Mouse (Mus musculus) CH12.LX (cell line): ENCODE measurements around the gene Rasgrf2. TPM values are rescaled to one million over a fixed set of nuclear protein-coding genes. Genes with fewer than 3 reads are reported as not detected.

Source experiments
- DNase-seq: peaks from one replicate; pipeline ENCODE4 v3.0.0-alpha.2; 2013; ENCODE audit errors: extremely low read depth
- H3K27ac ChIP-seq: 2 replicates; pipeline ENCODE4 v1.5.1; 2012; ENCODE audit warnings: low read depth, mild to moderate bottlenecking, control low read depth, moderate library complexity; ENCODE audit not compliant: insufficient read depth
- H3K27me3 ChIP-seq: replicated peaks from 2 replicates; pipeline ENCODE3; 2012; ENCODE audit warnings: inconsistent platforms
- H3K36me3 ChIP-seq, 2 experiments: replicated peaks in 1 of 2; 2 replicates each; pipeline versions ENCODE3 to v1.6.1; 2012; ENCODE audit warnings: inconsistent platforms in 1 of 2, low read length in 1 of 2, mild to moderate bottlenecking in 1 of 2, mixed read lengths in 1 of 2, moderate library complexity in 1 of 2; ENCODE audit not compliant: control insufficient read depth in 1 of 2, insufficient read depth in 1 of 2
- H3K4me1 ChIP-seq, 2 experiments: 2 replicates each; pipeline ENCODE4 v1.6.1; 2012; ENCODE audit warnings: inconsistent platforms in 1 of 2, moderate library complexity in 1 of 2; ENCODE audit not compliant: insufficient read depth in 2 of 2, control insufficient read depth in 1 of 2
- H3K4me2 ChIP-seq: 2 replicates; pipeline ENCODE4 v1.6.1; 2012; ENCODE audit warnings: low read depth, mild to moderate bottlenecking, control low read depth; ENCODE audit not compliant: poor library complexity, insufficient read depth, severe bottlenecking
- H3K4me3 ChIP-seq, 3 experiments: fragments of 150-350 bp in 1 of 3; sonication (generic) in 1 of 3; replicated peaks in 1 of 3; 2 replicates each; pipeline versions ENCODE3 to v1.5.1; 2011 to 2012; ENCODE audit warnings: low read depth in 2 of 3, low read length in 2 of 3, mild to moderate bottlenecking in 2 of 3, moderate library complexity in 2 of 3, control low read depth in 1 of 3, improper control_type of control experiment in 1 of 3, inconsistent platforms in 1 of 3, mixed read lengths in 1 of 3; ENCODE audit not compliant: poor library complexity in 1 of 3
- H3K79me2 ChIP-seq: replicated peaks from 2 replicates; pipeline ENCODE4 v1.6.1; 2012; ENCODE audit warnings: mild to moderate bottlenecking, moderate library complexity; ENCODE audit not compliant: control insufficient read depth, poor library complexity, insufficient read depth, severe bottlenecking; ENCODE audit errors: extremely low read depth
- H3K9ac ChIP-seq: 2 replicates; pipeline ENCODE4 v1.6.1; 2012; ENCODE audit warnings: low read depth, mild to moderate bottlenecking, control low read depth, moderate library complexity; ENCODE audit not compliant: insufficient read depth
- H3K9me3 ChIP-seq: replicated peaks from 2 replicates; pipeline ENCODE3; 2012; ENCODE audit warnings: low read length, inconsistent platforms, mixed read lengths
- BHLHE40 ChIP-seq: IDR thresholded peaks from 2 replicates; pipeline ENCODE4 v1.6.1; 2011; ENCODE audit warnings: mild to moderate bottlenecking, low read depth, low read length, improper control_type of control experiment
- EP300 ChIP-seq: IDR thresholded peaks from 2 replicates; pipeline ENCODE4 v1.6.1; 2011; ENCODE audit warnings: low read length, improper control_type of control experiment
- ETS1 ChIP-seq: conservative IDR thresholded peaks from 2 replicates; pipeline ENCODE4 v1.6.1; 2012; ENCODE audit warnings: low read depth, mild to moderate bottlenecking, inconsistent platforms, low read length, improper control_type of control experiment, moderate library complexity
- GABPA ChIP-seq: IDR thresholded peaks from 2 replicates; pipeline ENCODE4 v1.6.1; 2012; ENCODE audit warnings: low read depth, low read length, improper control_type of control experiment, inconsistent platforms; ENCODE audit not compliant: insufficient replicate concordance
- HCFC1 ChIP-seq: IDR thresholded peaks from 2 replicates; pipeline ENCODE4 v1.6.1; 2012; ENCODE audit warnings: low read depth, mild to moderate bottlenecking, inconsistent platforms, low read length, improper control_type of control experiment
- IRF4 ChIP-seq: IDR thresholded peaks from 2 replicates; pipeline ENCODE4 v1.6.1; 2014; ENCODE audit warnings: low read depth, mild to moderate bottlenecking, inconsistent platforms, low read length, improper control_type of control experiment
- MAZ ChIP-seq: IDR thresholded peaks from 2 replicates; pipeline ENCODE4 v1.6.1; 2012; ENCODE audit warnings: low read depth, mild to moderate bottlenecking, inconsistent platforms, low read length, improper control_type of control experiment, moderate library complexity
- MEF2A ChIP-seq: IDR thresholded peaks from 2 replicates; pipeline ENCODE4 v1.6.1; 2014; ENCODE audit warnings: low read depth, mild to moderate bottlenecking, inconsistent platforms, low read length, improper control_type of control experiment, borderline replicate concordance
- MXI1 ChIP-seq: IDR thresholded peaks from 2 replicates; pipeline ENCODE4 v1.6.1; 2011; ENCODE audit warnings: mild to moderate bottlenecking, low read depth, low read length, improper control_type of control experiment
- MYC ChIP-seq: IDR thresholded peaks from 2 replicates; pipeline ENCODE4 v1.6.1; 2011; ENCODE audit warnings: low read depth, mild to moderate bottlenecking, improper control_type of control experiment, low read length
- NRF1 ChIP-seq: IDR thresholded peaks from 2 replicates; pipeline ENCODE4 v1.6.1; 2014; ENCODE audit warnings: low read depth, mild to moderate bottlenecking, inconsistent platforms, low read length, improper control_type of control experiment, moderate library complexity
- PAX5 ChIP-seq: IDR thresholded peaks from 2 replicates; pipeline ENCODE4 v1.6.1; 2012; ENCODE audit warnings: low read length, inconsistent platforms, mixed read lengths
- POLR2A ChIP-seq: IDR thresholded peaks from 2 replicates; pipeline ENCODE4 v1.6.1; 2011; ENCODE audit warnings: low read depth, mild to moderate bottlenecking, improper control_type of control experiment, low read length
- POLR2AphosphoS2 ChIP-seq: IDR thresholded peaks from 2 replicates; pipeline ENCODE4 v1.6.1; 2011; ENCODE audit warnings: low read depth, low read length, improper control_type of control experiment
- RAD21 ChIP-seq: IDR thresholded peaks from 2 replicates; pipeline ENCODE4 v1.6.1; 2011; ENCODE audit warnings: low read depth, mild to moderate bottlenecking, low read length, improper control_type of control experiment, moderate library complexity
- RCOR1 ChIP-seq: conservative IDR thresholded peaks from 2 replicates; pipeline ENCODE4 v1.6.1; 2012; ENCODE audit warnings: low read depth, mild to moderate bottlenecking, inconsistent platforms, low read length, improper control_type of control experiment
- TBP ChIP-seq: conservative IDR thresholded peaks from 2 replicates; pipeline ENCODE4 v1.6.1; 2011; ENCODE audit warnings: low read depth, low read length, improper control_type of control experiment
- UBTF ChIP-seq: IDR thresholded peaks from 2 replicates; pipeline ENCODE4 v1.6.1; 2012; ENCODE audit warnings: low read depth, mild to moderate bottlenecking, inconsistent platforms, low read length, improper control_type of control experiment, moderate library complexity
- USF2 ChIP-seq: conservative IDR thresholded peaks from 2 replicates; pipeline ENCODE4 v1.6.1; 2011; ENCODE audit warnings: low read depth, low read length, improper control_type of control experiment
- ZC3H11A ChIP-seq: IDR thresholded peaks from 2 replicates; pipeline ENCODE4 v1.6.1; 2012; ENCODE audit warnings: low read depth, mild to moderate bottlenecking, inconsistent platforms, low read length, improper control_type of control experiment
- ZKSCAN1 ChIP-seq: IDR thresholded peaks from 2 replicates; pipeline ENCODE4 v1.6.1; 2012; ENCODE audit warnings: low read depth, inconsistent platforms, low read length, improper control_type of control experiment, borderline replicate concordance
- dilution Hi-C: fragments of 300-500 bp; cut with MboI; formaldehyde crosslinking; loops from 2 replicates; pipeline ENCODE4 v1.14.3; 2020; ENCODE audit warnings: low sequenced_read_pairs; ENCODE audit not compliant: extremely low pct_unique_long_range_greater_than_20kb, extremely low pct_ligation_motif_present
- in situ Hi-C: fragments of 300-500 bp; cut with MboI; formaldehyde crosslinking; loops from 3 replicates; pipeline ENCODE4 v1.14.3; 2019; ENCODE audit warnings: low sequenced_read_pairs, low pct_ligation_motif_present, low pct_unique_long_range_greater_than_20kb, mixed read lengths
- polyA plus RNA-seq: library from polyadenylated mRNA; unstranded; fragments of >175 nt; gene quantifications from 2 replicates; pipeline ENCODE4 v1.2.1, GENCODE M21; 2012; ENCODE audit warnings: low read depth; ENCODE audit not compliant: insufficient read length
- total RNA-seq, 2 experiments: library from RNA; depleted of rRNA; stranded (reverse); fragments of 300-350 nt in 1 of 2; fragments of >200 nt in 1 of 2; gene quantifications; 2 replicates each; pipeline ENCODE4 v1.2.3; 2012 to 2014

Rasgrf2 gene
- total and polyA plus RNA-seq, 3 experiments = 2.6 to 5.0 (median 4.7) TPM

DNA sequence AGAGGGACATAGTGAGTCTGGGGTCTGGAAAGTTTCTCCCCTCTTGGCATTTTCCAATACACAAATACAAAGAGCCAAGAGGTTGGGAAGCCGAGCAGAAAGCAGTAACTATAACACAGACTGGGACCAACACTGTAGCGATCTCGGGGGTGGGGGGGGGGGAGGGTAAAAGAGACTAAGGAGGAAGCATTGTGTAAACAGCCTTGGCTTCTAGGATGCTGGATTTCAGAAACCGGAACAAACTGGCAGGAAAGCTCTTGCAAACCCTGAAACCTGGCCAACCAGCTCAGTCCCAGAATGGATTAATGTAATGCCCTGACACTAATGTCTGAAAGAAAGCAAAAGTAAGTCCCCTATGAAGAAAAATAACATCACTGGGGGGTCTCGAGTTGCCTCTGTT is 11.8 kb downstream of the Rasgrf2 start:
- no peak overlapping the region for H3K4me3 ChIP-seq
- no peak overlapping the region for H3K27ac ChIP-seq
- no peak for DNase-seq
- H3K4me2 ChIP-seq = no peak overlapping the region
- dilution Hi-C loops (no loop called here), in situ Hi-C loops (no loop called here)
- TF ChIP-seq MEF2A (no peak), TBP (no peak), IRF4 (no peak), PAX5 (no peak), HCFC1 (no peak), ZKSCAN1 (no peak), GABPA (no peak), EP300 (no peak), ETS1 (no peak), MAZ (no peak), POLR2A (no peak), UBTF (no peak), USF2 (no peak), RCOR1 (no peak), ZC3H11A (no peak)
- H3K27me3 ChIP-seq = no peaks in the 10 kb centered on the region
- no peaks in the 10 kb centered on the region for H3K36me3 ChIP-seq
- H3K4me1 ChIP-seq = no peaks in the 10 kb centered on the region
- H3K9me3 ChIP-seq = no peaks in the 10 kb centered on the region
- H3K9ac ChIP-seq = no peak overlapping the region
- no peaks in the 10 kb centered on the region for H3K79me2 ChIP-seq

DNA sequence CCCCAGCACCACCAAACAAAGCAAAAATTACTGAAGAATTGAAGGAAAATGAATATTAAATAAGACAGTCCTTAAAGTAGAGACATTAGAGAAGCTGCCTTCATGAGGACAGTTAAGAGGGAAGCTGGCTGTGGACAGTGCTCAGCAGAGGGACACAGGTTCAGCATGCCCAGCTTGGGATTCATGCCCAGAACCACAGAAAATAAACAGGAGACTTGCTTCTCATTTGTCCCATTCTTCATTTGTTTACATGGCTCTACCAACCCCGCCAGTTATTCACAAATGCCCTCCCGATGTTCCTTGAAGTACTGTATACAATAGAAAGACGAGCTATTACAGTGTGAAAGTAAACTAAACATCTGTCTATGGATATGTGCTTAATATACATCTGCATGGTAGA is 17.4 kb downstream of the Rasgrf2 start:
- Histone ChIP-seq H3K9me3 (no peaks in the 10 kb centered on the region), H3K9ac (no peak overlapping the region), H3K36me3 (no peaks in the 10 kb centered on the region), H3K4me3 (no peak overlapping the region), H3K79me2 (no peaks in the 10 kb centered on the region), H3K4me1 (no peaks in the 10 kb centered on the region), H3K4me2 (no peak overlapping the region), H3K27ac (no peak overlapping the region), H3K27me3 (no peaks in the 10 kb centered on the region)
- in situ Hi-C loops = no loop called here
- no peak for DNase-seq
- TF ChIP-seq BHLHE40 = no peak
- TF ChIP-seq POLR2AphosphoS2 = no peak
- no peak for TF ChIP-seq RAD21
- TF ChIP-seq MYC = no peak
- no peak for TF ChIP-seq TBP
- no peak for TF ChIP-seq NRF1
- no peak for TF ChIP-seq PAX5
- no peak for TF ChIP-seq EP300
- TF ChIP-seq IRF4 = no peak
- no peak for TF ChIP-seq MXI1
- TF ChIP-seq GABPA = no peak
- no peak for TF ChIP-seq UBTF
- no peak for TF ChIP-seq RCOR1
- dilution Hi-C loops = no loop called here
